Mouse (Mus musculus): ENCODE results near the gene Ldlrap1.

GRCm38 (mm10) chr4:134754371-134754770 is 13.5 kb downstream of the Ldlrap1 start:
- TF ChIP-seq CTCF (IDR thresholded peaks at IDR 0.05; ENCODE audit: extremely low read depth, insufficient read length, insufficient replicate concordance, low read depth, low read length) (no peak), POLR2A (IDR thresholded peaks at IDR 0.05; ENCODE audit: low read depth, low read length) (no peak)
